Mouse (Mus musculus): ENCODE results near the gene P2ry10.
"Not testable (repeated sequence)": the region's sequence is repeated elsewhere in the genome, so short reads cannot be mapped to it uniquely, and the experiment has no call there.

P2ry10 gene

GRCm38 (mm10) chrX:107088177-107088576 is at the start of gene P2ry10:
P2ry10 (plus strand) TSS chrX:107088492.
- DNase-seq (ENCODE audit: low read depth, low spot score), result no peak

GRCm38 (mm10) chrX:107039146-107039545 is 49.1 kb upstream of the P2ry10 start:
- DNase-seq (ENCODE audit: low read depth, low spot score), result no peak

GRCm38 (mm10) chrX:107039635-107040034 is 48.7 kb upstream of the P2ry10 start:
- no peak for DNase-seq (ENCODE audit: low read depth, low spot score)

GRCm38 (mm10) chrX:107042367-107042766 is 45.9 kb upstream of the P2ry10 start:
- no peak for DNase-seq (ENCODE audit: low read depth, low spot score)

GRCm38 (mm10) chrX:107083407-107083806 is 4.9 kb upstream of the P2ry10 start:
- not testable (repeated sequence) for DNase-seq (ENCODE audit: low read depth, low spot score)

- no peak for DNase-seq (ENCODE audit: low read depth, low spot score)
These were observed 4.0 kb upstream of the P2ry10 start for GRCm38 (mm10) chrX:107084320-107084719.

GRCm38 (mm10) chrX:107089131-107089530 is 839 bp downstream of the P2ry10 start:
- DNase-seq (ENCODE audit: low read depth, low spot score), result no peak

- DNase-seq (ENCODE audit: low read depth, low spot score), result no peak
These were observed 1.6 kb downstream of the P2ry10 start for GRCm38 (mm10) chrX:107089930-107090329.

GRCm38 (mm10) chrX:107095633-107096032 is 7.3 kb downstream of the P2ry10 start:
- DNase-seq (ENCODE audit: low read depth, low spot score), result no peak

GRCm38 (mm10) chrX:107116333-107116732 is 28.0 kb downstream of the P2ry10 start:
- DNase-seq (ENCODE audit: low read depth, low spot score), result no peak

- DNase-seq (ENCODE audit: low read depth, low spot score), result no peak
These were observed 28.7 kb downstream of the P2ry10 start for GRCm38 (mm10) chrX:107116987-107117386.

GRCm38 (mm10) chrX:107143184-107143583 is 54.9 kb downstream of the P2ry10 start:
- no peak for DNase-seq (ENCODE audit: low read depth, low spot score)

- no peak for DNase-seq (ENCODE audit: low read depth, low spot score)
These were observed 55.6 kb downstream of the P2ry10 start for GRCm38 (mm10) chrX:107143930-107144329.

- no peak for DNase-seq (ENCODE audit: low read depth, low spot score)
These were observed 60.4 kb downstream of the P2ry10 start, which contains the start of gene P2ry10b for GRCm38 (mm10) chrX:107148681-107149080. P2ry10b (plus strand) TSS chrX:107148927.

GRCm38 (mm10) chrX:107149391-107149993 is 61.2 kb downstream of the P2ry10 start:
- no peak for DNase-seq (ENCODE audit: low read depth, low spot score)

- no peak for DNase-seq (ENCODE audit: low read depth, low spot score)
These were observed 61.7 kb downstream of the P2ry10 start for GRCm38 (mm10) chrX:107150027-107150426.

- no peak for DNase-seq (ENCODE audit: low read depth, low spot score)
These were observed 62.6 kb downstream of the P2ry10 start for GRCm38 (mm10) chrX:107150752-107151515.
